Mouse (Mus musculus) hindbrain, embryonic 11.5 days (tissue): ENCODE results near the gene Inpp4b. TPM values are rescaled to one million over a fixed set of nuclear protein-coding genes. Genes with fewer than 3 reads are reported as not detected.
"Not testable (repeated sequence)": the region's sequence is repeated elsewhere in the genome, so short reads cannot be mapped to it uniquely, and the experiment has no call there.

Source experiments
- ATAC-seq: fragments of 200-750 bp; cut with Nextera tagmentation; 2 replicates; pipeline ENCODE4 v1.8.0; 2017; ENCODE audit warnings: mild to moderate bottlenecking, moderate TSS enrichment, moderate library complexity; ENCODE audit not compliant: low FRiP score
- DNase-seq: peaks from one replicate; pipeline ENCODE4 v3.0.0-alpha.2; 2015; ENCODE audit warnings: low spot score
- H3K27ac ChIP-seq: fragments of 300-500 bp; sonication (generic); 2 replicates; pipeline ENCODE4 v1.5.1; 2014; ENCODE audit warnings: mild to moderate bottlenecking, low read depth, low read length
- H3K27me3 ChIP-seq: fragments of 300-500 bp; sonication (generic); 2 replicates; pipeline ENCODE4 v1.6.1; 2014; ENCODE audit warnings: mild to moderate bottlenecking, low read length, moderate library complexity, mixed read lengths; ENCODE audit not compliant: control insufficient read depth, insufficient read depth
- H3K36me3 ChIP-seq: fragments of 300-500 bp; sonication (generic); 2 replicates; pipeline ENCODE4 v1.6.1; 2014; ENCODE audit warnings: mild to moderate bottlenecking, low read length, moderate library complexity, mixed read lengths; ENCODE audit not compliant: control insufficient read depth, insufficient read depth
- H3K4me1 ChIP-seq: fragments of 300-500 bp; sonication (generic); replicated peaks from 2 replicates; pipeline ENCODE4 v1.6.1; 2014; ENCODE audit warnings: low read length, mixed read lengths; ENCODE audit not compliant: control insufficient read depth, insufficient read depth
- H3K4me2 ChIP-seq: fragments of 300-500 bp; sonication (generic); replicated peaks from 2 replicates; pipeline ENCODE4 v1.6.1; 2014; ENCODE audit warnings: mild to moderate bottlenecking, low read depth, low read length
- H3K4me3 ChIP-seq: fragments of 300-500 bp; sonication (generic); 2 replicates; pipeline ENCODE4 v1.5.1; 2014; ENCODE audit warnings: low read depth, low read length
- H3K9ac ChIP-seq: fragments of 300-500 bp; sonication (generic); 2 replicates; pipeline ENCODE4 v1.6.1; 2014; ENCODE audit warnings: low read depth, low read length
- H3K9me3 ChIP-seq: fragments of 300-500 bp; sonication (generic); 2 replicates; pipeline ENCODE4 v1.6.1; 2016; ENCODE audit warnings: low read length; ENCODE audit not compliant: control insufficient read depth
- whole genome bisulfite sequencing: fragments of 180-500 bp; shearing (Covaris S2); extraction: QIAGEN DNeasy Blood & Tissue Kit; methylation state at CpG from one replicate; pipeline ENCODE4 v1.1.7; 2014; 5-methylcytosine and 5-hydroxymethylcytosine counted together
- polyA plus RNA-seq: library from polyadenylated mRNA; unstranded; fragments of >200 nt; fragmentation: Nextera tagmentation; extraction: Ambion mirVana; gene quantifications from 2 replicates; pipeline ENCODE4 v1.2.1, GENCODE M21; 2014

Gene Inpp4b
- polyA plus RNA-seq, 1 experiment from 2014 or later: 7.0 TPM

DNA sequence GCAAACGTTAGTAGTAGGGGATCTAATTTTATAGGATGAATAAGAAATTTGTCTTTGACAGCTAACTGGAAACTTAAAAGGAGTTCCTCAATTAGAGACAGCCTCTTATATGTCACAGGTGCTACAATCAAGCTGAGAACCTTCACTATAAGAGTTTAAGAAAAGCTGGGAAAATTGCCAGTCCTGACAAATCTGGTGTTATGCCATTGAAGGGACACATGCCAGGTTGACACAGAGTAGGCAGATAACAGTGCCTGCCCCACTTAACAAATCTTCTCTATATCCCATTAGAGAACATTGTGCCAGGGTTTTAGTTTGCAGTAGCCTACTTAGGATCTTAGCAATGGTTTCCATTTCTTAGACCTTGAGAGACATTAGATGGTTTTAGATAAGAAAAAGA, 456.1 kb downstream of the Inpp4b start:
- ATAC-seq (no peak), DNase-seq (no peak)
- Histone ChIP-seq H3K36me3 (no peaks in the 10 kb centered on the region), H3K27ac (no peak overlapping the region), H3K4me3 (no peak overlapping the region), H3K9ac (no peak overlapping the region), H3K4me2 (no peak overlapping the region), H3K27me3 (no peaks in the 10 kb centered on the region), H3K4me1 (no peaks in the 10 kb centered on the region), H3K9me3 (no peaks in the 10 kb centered on the region)
- 78% methylated on average over 1 of the region's 1 CpGs for WGBS

DNA sequence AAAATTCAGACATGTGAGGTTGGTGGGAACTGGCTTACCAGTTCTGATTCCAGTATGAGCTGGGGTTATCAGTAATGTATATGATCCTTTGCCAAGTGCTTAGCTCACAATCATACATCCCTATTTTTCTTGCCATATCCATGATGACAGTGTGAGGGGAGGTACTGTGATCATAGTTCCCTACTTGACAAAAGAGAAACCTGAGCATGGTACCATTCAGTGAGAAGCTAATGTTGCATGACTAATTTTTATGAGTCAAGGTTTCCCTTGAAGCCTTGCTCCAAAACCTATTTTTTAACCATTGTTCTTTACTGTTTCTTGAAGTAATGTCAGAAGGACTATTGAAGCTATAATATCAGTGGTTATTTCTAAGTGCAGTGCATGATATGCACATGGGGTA, 458.4 kb downstream of the Inpp4b start:
- no peak overlapping the region for H3K4me3 ChIP-seq
- no peak overlapping the region for H3K4me2 ChIP-seq
- no peaks in the 10 kb centered on the region for H3K4me1 ChIP-seq
- H3K27ac ChIP-seq: no peak overlapping the region
- H3K9ac ChIP-seq: no peak overlapping the region
- peak; percentile 51; the same call in 1 of the 2 replicates for ATAC-seq
- DNase-seq: no peak
- H3K9me3 ChIP-seq: no peaks in the 10 kb centered on the region
- no peaks in the 10 kb centered on the region for H3K27me3 ChIP-seq
- no peaks in the 10 kb centered on the region for H3K36me3 ChIP-seq

DNA sequence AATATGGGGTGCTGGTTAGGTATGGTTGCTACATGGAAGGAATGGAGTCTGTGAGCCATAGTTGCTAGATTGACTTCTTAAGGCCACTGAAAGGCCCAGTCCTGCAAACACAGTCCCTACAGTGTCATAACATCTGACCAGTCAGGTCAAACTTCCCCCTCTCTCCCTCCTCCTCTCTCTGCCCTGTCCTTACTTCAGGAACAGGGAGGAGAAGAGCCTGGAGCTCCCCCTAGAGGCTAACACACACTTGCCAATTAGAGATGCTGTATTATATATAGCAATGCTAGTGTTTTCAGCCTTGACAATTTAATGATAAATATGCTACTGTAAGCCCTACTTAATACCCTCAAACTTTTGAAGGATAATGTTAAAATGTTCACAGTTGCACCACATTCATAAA, 464.4 kb downstream of the Inpp4b start:
- Histone ChIP-seq H3K4me2 (no peak overlapping the region), H3K36me3 (no peaks in the 10 kb centered on the region), H3K4me3 (no peak overlapping the region), H3K27me3 (no peaks in the 10 kb centered on the region), H3K4me1 (no peaks in the 10 kb centered on the region), H3K9ac (no peak overlapping the region), H3K27ac (no peak overlapping the region), H3K9me3 (no peaks in the 10 kb centered on the region)
- ATAC-seq (peak; percentile 87), DNase-seq (peak; percentile 80)

DNA sequence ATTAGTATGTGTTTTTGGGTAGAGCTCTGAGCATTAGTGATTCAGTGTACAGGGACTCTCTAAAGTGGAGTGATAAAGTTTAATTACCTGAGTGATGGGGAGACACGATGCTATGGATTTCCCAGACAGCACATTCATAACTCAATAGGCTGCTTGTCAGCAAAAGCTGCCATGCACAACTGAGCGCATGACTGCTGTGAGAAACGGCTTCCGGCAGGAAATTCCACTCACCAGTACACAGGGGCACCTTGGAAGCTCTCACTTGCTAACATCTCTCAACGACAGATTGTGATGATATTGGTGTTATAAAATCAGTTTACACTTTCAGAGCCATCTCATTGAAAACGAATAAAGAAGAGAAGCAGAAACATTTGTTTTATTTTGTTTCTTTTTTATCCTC, 465.2 kb downstream of the Inpp4b start:
- no peaks in the 10 kb centered on the region for H3K4me1 ChIP-seq
- no peaks in the 10 kb centered on the region for H3K27me3 ChIP-seq
- no peak for DNase-seq
- H3K27ac ChIP-seq: no peak overlapping the region
- H3K9ac ChIP-seq: no peak overlapping the region
- H3K4me2 ChIP-seq: no peak overlapping the region
- H3K36me3 ChIP-seq: no peaks in the 10 kb centered on the region
- no peak overlapping the region for H3K4me3 ChIP-seq
- WGBS: 65% methylated on average over 6 of the region's 6 CpGs
- ATAC-seq: no peak
- H3K9me3 ChIP-seq: no peaks in the 10 kb centered on the region

DNA sequence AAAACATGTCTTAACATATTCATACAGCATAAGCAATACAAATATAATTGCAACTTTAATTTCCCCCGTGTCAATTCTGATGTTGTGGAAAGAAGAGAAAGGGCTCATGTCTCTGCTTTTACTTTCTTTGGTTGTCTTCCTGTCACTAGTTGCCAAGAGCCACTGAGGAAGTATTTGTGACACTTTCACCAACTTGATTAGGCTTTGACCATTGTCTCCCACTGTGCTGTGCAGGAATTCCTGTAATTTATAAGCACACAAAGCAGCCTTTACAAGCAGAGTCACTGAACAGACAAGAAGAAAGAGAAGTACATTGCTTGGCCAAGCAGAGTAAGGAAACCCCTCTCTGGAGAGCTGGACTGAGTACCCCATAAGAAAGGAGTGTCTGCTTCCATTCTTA, 466.1 kb downstream of the Inpp4b start:
- no peak overlapping the region for H3K27ac ChIP-seq
- H3K9ac ChIP-seq: no peak overlapping the region
- H3K27me3 ChIP-seq: no peaks in the 10 kb centered on the region
- 80% methylated on average over 1 of the region's 1 CpGs for WGBS
- ATAC-seq (no peak), DNase-seq (no peak)
- H3K36me3 ChIP-seq: no peaks in the 10 kb centered on the region
- H3K4me1 ChIP-seq: no peaks in the 10 kb centered on the region
- no peak overlapping the region for H3K4me3 ChIP-seq
- no peaks in the 10 kb centered on the region for H3K9me3 ChIP-seq
- no peak overlapping the region for H3K4me2 ChIP-seq

DNA sequence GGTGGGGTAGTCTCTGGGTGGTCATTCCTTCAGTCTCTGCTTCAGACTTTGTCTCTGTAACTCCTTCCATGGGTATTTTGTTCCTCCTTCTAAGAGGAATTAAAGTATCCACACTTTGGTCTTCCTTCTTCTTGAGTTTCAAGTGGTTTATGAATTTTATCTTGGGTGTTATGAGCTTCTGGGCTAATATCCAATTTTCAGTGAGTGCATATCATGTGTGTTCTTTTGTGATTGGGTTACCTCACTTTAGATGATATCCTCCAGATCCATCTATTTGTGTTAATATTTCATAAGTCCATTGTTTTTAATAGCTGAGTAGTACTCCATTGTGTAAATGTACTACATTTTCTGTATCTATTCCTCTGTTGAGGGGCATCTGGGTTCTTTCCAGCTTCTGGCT, 467.1 kb downstream of the Inpp4b start:
- H3K4me2 ChIP-seq, H3K27ac ChIP-seq, ATAC-seq, H3K9me3 ChIP-seq, DNase-seq, H3K27me3 ChIP-seq, H3K9ac ChIP-seq, H3K4me3 ChIP-seq, H3K4me1 ChIP-seq, H3K36me3 ChIP-seq: not testable (repeated sequence)

DNA sequence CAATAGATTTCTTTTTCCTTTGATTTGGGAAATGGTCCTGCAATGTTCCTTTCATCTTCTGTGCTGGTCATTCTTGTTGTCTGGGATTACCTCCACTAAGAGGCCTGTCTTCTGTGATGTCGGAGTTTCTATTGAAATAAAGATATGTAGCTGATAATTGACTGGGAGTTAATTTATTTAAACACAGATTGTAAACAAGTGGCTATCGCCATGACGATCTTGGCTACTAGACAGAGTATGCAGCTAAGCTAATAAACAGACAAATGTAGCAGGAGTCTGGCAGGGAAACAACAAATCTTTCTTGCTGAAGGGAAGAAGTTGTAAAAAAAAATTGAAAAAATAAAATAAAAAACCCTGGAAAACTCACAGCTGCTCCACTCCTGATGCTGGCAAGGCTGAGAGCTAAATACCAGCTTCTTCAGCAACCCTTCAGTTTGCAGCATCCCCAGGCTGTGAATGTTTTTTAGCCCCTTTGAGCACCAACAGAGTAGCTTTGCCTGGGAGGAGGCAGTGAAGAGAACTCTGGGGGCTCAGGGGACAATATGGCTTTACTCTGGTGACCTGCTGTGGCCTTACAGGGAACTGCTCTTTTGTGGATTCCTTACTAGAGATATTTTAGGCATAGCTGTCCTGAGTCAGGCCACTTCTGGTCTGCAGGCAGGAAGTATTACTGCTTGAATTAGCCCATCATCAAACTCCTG, 469.8 kb downstream of the Inpp4b start:
- Histone ChIP-seq H3K4me2 (no peak overlapping the region), H3K27me3 (no peaks in the 10 kb centered on the region), H3K9me3 (no peaks in the 10 kb centered on the region), H3K4me1 (no peaks in the 10 kb centered on the region), H3K36me3 (no peaks in the 10 kb centered on the region), H3K9ac (no peak overlapping the region), H3K27ac (no peak overlapping the region), H3K4me3 (no peak overlapping the region)
- peak; percentile 38; the same call in 1 of the 2 replicates for ATAC-seq
- 34% methylated on average over 3 of the region's 3 CpGs for WGBS
- peak; percentile 19 for DNase-seq

DNA sequence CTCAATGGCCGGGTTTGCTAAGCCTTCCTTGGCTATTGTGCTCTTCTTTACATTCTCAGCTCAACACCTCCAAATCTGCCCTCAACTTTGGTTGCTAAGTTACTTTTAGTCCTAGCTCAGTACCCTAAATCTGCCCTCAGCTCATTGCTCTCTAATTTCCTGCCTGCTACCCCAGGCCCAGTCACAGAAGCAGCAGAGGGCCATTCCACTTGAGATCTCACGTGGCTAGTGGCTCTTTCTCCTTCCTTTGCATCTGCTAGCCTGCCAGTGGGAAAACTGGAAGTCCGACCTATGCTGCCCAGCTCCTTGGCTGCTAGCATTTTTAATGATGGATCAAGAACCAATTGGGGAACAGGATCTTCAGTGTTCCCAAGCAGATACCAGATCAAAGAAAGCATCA, 472.4 kb downstream of the Inpp4b start:
- 49% methylated on average over 3 of the region's 3 CpGs for WGBS
- H3K27ac ChIP-seq: no peak overlapping the region

DNA sequence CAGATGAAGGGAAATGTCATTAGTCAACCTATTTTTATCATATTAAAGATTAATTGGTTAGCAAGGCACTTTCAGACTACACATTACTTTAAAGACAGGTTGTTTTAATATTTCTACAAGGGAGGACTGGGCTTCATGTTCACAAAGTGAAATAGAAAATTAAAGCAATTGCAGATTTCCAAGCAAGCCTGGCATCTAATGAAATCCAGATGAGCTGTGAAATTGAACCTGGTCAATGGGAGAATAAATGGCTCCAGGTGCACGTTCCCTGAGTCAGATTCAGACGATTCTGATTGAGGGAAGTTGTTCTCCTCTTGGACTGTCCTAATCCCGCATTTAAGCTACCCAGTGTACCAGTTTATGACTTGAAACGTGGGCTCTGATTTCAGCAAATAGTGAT, 473.2 kb downstream of the Inpp4b start:
- H3K9ac ChIP-seq: no peak overlapping the region
- H3K36me3 ChIP-seq: no peaks in the 10 kb centered on the region
- no peaks in the 10 kb centered on the region for H3K9me3 ChIP-seq
- no peak overlapping the region for H3K4me2 ChIP-seq
- H3K4me1 ChIP-seq: no peaks in the 10 kb centered on the region
- no peak overlapping the region for H3K27ac ChIP-seq
- H3K4me3 ChIP-seq: no peak overlapping the region
- no peaks in the 10 kb centered on the region for H3K27me3 ChIP-seq
- no peak for ATAC-seq
- peak; percentile 30 for DNase-seq
- 59% methylated on average over 4 of the region's 4 CpGs for WGBS

More for the DNA sequence above, 472.4 kb downstream of the Inpp4b start:
- Histone ChIP-seq H3K4me2 (no peak overlapping the region), H3K4me1 (no peaks in the 10 kb centered on the region), H3K4me3 (no peak overlapping the region), H3K36me3 (no peaks in the 10 kb centered on the region), H3K27me3 (no peaks in the 10 kb centered on the region), H3K9ac (no peak overlapping the region), H3K9me3 (no peaks in the 10 kb centered on the region)
- ATAC-seq (no peak), DNase-seq (no peak)
